Mouse (Mus musculus) MEL (cell line): ENCODE data around the gene Sh3pxd2b.

Experiments used
- GATA1 ChIP-seq: IDR thresholded peaks from 2 replicates; pipeline ENCODE4 v1.6.1; 2011; ENCODE audit warnings: low read depth, low read length, improper control_type of control experiment
- MXI1 ChIP-seq: IDR thresholded peaks from 2 replicates; pipeline ENCODE4 v1.6.1; 2011; ENCODE audit warnings: mild to moderate bottlenecking, low read depth, low read length, improper control_type of control experiment
- TAL1 ChIP-seq: IDR thresholded peaks from 2 replicates; pipeline ENCODE4 v1.6.1; 2012; ENCODE audit warnings: mild to moderate bottlenecking, inconsistent platforms, low read length, moderate library complexity, mixed read lengths
- UBTF ChIP-seq: IDR thresholded peaks from 2 replicates; pipeline ENCODE4 v1.6.1; 2012; ENCODE audit warnings: low read depth, mild to moderate bottlenecking, inconsistent platforms, low read length, improper control_type of control experiment, moderate library complexity, borderline replicate concordance; ENCODE audit not compliant: insufficient read depth

DNA sequence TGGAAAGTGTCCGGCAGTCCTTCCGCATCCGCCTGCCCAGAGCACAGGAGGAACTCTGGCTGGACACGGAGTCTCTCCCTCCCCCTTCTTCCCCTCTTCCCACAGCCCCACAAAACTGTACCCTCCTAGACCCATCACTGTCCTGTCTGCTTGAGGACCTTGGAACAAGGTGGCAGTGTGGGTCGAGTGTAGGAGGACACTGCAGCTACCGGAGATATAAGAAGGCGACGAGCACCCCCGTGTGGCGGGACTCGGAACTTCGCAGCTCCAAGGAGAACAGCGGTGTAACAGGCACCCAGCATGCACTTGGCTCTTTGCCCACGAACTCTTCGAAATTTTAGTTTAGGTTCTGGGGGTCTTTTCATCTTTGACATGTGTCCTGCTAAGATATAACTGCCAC is 23.0 kb upstream of the Sh3pxd2b start:
- TF ChIP-seq TAL1, result no peak
- no peak for TF ChIP-seq UBTF
- TF ChIP-seq MXI1, result no peak
- TF ChIP-seq GATA1, result no peak
